In the genomic region with DNA sequence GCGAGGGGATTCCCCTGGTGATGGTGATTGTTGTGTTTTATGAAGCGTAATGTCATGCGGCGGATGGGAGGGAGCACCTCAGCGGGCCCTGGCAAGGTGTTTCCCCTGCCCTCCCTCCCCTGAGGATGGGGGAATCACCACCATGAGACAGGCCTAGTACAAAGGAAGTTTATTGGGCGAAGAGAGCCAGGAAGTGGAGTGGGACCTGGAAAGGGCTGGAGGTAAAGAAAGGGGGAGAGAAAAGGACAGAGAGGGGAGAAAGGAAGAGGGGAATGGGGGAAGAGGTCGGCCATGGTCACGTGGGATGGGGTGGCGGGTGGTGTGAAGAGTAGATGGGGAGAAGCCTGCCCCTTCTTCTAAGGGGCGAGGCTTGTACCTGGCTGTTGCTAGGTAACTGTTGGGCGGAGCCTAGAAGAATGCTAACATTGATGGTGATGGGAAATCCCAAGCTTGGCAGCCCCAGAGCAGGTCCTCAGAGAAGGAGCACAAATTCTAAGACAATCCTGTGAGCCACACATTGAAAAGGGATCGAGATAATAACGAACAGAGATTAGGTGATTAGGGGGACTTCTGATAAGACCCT, we compare ENCODE assay signal across 1 mouse cellular context.
TF ChIP-seq lines count a peak whose summit lies in the region.

No protein-coding gene starts in this region.

TF ChIP-seq in CH12.LX, 34 proteins besides CTCF, POLR2A, EP300 and RAD21 (continued from another document):
- peak; percentile 43; the same call in 1 of the 2 replicates for TF ChIP-seq IRF4 (IDR thresholded peaks at IDR 0.05; ENCODE audit: low read depth, low read length)
